Mouse (Mus musculus): ENCODE measurements around the gene Mtus2. TPM values are rescaled to one million over a fixed set of nuclear protein-coding genes. Genes with fewer than 3 reads are reported as not detected.

Mtus2 gene
- polyA plus RNA-seq, 1 experiment from 2014 or later: 2.8 TPM

DNA sequence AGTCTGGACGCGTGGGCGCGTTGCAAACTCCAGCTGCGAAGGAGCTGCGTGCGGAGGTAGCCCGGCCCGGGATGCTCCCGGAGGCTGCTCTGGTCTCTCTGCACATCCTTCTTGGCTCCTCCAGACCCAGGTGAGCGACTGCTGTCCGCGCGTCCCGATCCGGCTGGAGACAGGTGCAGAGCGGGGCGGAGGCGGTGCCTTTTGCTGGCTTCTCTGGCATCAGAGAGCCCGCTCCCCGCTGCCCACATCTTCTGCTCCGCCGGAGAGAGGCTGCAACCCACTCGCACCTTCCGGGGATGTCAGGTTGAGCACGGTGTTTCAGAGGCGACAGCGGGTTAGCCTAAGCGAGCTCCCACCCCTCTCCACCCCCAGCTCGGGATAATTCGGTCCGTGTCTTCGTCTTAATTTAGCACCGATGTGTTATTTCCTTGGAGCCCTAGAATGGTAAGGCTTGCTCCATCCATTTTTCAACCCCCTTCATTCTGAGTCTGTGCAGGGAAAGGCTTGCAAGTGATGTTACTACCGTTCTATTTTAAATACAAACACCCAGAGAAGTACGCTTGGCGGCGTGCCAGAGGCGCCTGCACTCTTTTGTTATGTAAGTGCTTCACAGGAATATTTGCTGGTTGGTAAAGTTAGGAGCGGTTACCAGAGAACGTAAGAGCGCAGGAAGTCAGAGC is 612 bp downstream of the Mtus2 start:
- DNase-seq (ENCODE audit: low spot score): no peak

DNA sequence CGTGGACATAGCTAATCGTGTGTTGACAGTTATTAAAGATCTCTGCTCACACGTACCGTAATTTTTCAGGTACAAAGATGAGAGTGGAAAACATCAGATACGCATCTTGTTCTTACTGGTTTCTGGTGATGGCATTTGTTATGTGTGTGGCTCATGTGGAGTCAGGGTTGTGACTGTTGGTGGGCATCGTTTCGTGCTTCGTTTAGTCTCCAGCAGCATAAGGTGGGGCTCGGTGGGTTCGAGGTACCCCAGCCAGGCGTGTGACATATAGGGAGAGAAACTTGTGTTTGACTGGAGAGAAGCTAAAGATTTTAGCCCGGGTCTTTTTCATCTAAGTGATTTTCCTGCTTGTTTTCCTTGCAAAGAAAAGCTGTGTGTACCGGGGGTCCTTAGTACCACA is 1.4 kb downstream of the Mtus2 start:
- DNase-seq (ENCODE audit: low spot score): no peak

DNA sequence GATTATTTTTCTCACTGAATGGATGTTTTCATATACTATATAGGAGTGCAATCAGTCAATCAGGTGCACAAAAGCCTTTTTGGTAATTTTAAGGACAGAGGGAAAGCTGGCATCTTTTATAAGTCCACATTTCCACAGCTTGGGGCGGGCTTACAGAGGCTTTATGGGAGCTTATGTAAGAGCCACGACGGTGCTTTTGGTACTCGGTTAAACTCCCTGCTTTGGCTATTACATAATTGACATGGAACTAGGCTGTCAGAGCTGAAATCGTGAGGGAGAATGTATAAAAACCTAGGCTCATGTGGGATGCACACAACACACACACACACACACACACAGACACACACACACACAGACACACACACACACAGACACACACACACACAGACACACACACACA is 2.0 kb downstream of the Mtus2 start:
- no peak for DNase-seq (ENCODE audit: low spot score)

DNA sequence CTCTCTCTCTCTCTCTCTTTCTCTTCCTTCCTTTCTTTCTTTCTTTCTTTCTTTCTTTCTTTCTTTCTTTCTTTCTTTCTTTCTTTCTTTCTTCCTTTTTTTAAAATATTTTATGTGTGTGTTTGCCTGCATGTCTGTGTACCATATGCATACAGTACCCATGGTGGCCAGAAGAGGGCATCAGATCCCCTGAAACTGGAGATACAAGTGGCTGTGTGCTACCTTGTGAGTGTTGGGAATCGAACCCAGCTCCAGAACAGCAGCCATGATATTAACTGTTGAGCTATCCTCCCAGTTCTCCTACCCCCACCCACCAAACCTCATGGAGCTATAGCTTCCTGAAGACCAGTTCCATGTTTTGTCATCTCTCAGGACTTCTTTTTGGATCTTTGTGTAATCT is 3.7 kb downstream of the Mtus2 start:
- DNase-seq (ENCODE audit: low spot score): no peak

DNA sequence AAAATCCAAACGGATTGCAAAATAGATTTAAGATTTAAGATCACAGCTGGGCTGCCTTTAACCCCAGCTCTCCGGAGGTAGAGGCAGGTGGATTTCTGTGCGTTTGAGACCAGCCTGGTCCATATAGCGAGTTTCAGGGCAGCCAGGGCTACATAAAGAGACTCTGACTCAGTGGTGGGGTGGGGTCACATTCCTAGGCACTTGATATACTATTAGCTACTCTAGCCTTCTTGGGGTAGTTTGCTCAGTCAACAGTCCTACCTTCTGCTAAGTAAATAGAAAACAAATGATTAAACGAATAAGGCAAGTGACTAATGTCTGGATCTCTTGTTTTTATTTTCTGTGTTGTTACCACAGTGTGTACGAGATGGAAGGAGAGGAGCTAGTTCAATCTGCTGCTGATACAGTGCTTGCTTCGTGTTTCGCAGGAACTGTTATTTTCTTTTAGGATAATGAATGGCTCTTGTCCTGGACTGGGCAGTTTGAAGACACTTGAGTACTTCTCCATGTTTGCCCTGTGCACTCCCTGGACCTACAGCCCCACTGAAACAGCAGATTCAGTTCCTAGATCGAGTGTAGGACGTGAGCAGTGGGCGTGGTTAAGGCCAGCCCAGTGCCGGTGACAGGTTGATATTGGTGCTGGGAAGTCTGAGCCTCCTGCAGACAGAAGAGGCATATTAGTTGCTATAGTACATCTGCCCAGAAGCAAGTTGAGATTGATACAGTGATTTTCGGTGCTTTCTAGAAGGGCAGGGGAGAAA is 6.9 kb downstream of the Mtus2 start:
- DNase-seq (ENCODE audit: low spot score): no peak

DNA sequence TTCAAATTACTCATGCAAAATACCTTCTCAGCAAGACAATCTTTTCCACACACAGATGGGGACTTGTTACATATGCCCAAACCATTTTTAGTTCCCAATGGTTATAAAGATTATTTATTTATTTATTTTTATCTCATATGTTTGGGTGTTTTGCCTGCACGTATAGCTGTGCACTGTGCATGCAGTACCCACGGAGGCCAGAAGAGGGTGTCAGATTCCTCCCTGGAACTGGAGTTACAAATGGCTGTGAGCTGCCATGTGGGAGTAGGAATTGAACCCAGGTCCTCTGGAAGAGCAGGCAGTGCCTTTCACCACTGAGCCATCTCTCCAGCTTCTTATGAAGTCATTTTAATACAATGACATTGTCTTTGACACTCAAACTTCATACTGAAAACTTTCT is 7.7 kb downstream of the Mtus2 start:
- peak; percentile 4 for DNase-seq (ENCODE audit: low spot score)

DNA sequence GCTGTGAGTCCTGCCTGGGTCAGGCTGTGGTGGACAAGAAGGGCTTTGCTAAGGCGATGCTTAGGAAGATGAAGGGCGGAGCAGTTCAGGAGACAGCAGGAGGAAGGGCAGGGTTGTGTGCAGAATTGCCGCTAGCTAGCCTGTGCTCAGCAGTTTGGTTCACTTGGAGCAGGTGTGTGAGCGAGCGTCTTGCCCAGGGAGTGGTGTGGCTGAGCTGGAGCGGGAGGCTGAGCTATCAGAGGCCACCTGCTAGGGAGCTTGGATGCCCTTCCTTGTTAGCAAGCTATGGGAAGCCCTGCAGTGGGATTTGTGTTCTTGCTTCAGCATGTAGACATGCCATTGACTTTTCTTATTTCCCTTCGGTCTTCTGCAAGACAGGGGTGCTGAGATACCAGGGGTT is 9.5 kb downstream of the Mtus2 start:
- no peak for DNase-seq (ENCODE audit: low spot score)

DNA sequence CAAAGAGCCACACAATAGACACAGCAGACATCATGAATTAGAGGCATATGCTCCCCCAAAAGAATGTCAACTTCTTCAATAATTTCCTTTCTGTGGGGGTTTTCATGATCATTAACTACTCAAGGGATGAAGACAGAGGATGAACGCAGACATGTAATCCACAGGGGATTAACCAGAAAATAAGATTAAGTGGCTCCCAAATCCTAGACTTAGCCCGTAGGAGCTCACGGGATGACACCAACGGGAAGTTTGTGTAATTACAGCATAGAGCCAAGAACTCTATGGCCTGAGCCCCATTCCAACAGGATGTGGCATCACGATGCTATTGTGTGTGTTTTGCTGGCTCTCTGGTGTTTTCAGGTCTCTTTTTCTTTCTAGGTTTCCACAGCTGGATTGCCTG is 12.4 kb downstream of the Mtus2 start:
- no peak for DNase-seq (ENCODE audit: low spot score)

DNA sequence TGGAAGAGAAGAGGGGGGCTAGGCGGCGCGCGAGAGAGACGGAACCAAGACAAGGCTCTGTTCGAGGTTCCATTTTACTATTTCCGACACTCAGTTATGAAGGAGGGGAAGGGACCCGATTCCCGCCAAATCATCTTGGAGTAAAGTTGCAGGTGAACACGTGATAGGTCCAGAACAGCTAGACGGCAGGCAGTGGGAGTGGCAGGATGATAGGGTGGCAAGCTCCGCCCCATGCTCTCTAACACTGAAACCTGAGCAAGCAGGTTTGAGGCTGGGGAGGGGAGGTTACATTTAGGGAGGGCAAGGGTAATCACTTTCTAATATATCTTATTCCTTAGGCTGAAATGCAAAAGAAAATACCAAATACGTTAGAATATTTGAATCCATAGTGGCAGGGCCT is 18.9 kb downstream of the Mtus2 start:
- no peak for DNase-seq (ENCODE audit: low spot score)

DNA sequence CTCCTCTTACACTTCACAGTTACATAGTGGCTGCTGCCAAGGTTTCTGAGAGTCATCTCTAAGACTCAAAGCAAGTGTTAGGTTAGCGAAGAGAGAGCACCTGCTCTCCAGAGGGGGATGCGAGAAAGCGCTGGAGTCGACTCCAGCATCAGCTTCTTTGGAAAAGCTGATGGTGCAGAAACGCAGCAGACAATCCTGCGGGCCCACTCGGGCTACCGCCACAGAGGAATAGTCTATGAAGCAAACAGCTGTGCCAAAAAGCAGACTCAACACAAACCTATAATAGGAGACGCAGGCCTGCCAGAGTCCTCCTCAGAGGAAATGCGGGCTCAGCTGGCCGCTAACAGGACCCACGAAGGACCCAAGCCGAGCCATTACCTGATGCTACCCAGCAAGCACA is 23.5 kb downstream of the Mtus2 start:
- DNase-seq (ENCODE audit: low spot score): no peak

DNA sequence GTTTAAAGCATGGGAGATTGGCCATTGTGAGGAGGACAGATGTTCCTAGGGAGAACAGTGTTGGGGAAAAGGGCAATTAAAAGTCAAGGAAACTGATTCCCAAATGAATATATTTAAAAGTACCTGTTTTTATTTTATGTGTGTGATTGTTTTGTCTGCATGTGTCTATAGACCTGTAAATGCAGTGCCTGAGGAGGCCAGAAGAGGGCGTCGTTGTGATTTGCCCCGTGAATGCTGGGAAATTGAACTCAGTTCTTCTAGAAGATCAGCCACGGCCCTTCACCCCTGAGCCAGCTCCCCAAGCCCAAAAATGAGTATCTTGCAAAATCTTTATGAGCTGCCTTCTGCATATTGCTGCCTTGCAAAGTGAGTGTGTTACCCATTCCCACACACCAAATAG is 33.2 kb downstream of the Mtus2 start:
- DNase-seq (ENCODE audit: low spot score): no peak

DNA sequence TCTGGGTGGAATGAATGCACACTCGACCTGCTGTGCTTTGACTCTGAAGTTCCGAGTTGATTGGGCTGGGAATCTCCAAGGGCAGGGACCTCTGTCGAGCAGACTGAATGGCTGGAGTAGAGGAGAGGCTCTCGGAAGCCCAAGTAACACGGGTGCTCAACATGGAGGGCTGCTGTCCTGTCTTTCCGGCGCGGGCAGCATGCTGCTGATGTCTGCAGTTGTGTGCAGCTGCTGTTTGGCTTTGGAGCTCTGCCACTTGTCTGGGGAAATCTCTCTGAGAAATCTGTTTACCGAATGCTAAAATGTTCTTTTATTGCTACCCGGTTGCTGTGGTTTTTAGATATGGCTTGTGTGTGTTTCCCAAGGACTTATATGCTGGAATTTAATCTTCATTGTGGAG is 33.7 kb downstream of the Mtus2 start:
- no peak for DNase-seq (ENCODE audit: low spot score)

DNA sequence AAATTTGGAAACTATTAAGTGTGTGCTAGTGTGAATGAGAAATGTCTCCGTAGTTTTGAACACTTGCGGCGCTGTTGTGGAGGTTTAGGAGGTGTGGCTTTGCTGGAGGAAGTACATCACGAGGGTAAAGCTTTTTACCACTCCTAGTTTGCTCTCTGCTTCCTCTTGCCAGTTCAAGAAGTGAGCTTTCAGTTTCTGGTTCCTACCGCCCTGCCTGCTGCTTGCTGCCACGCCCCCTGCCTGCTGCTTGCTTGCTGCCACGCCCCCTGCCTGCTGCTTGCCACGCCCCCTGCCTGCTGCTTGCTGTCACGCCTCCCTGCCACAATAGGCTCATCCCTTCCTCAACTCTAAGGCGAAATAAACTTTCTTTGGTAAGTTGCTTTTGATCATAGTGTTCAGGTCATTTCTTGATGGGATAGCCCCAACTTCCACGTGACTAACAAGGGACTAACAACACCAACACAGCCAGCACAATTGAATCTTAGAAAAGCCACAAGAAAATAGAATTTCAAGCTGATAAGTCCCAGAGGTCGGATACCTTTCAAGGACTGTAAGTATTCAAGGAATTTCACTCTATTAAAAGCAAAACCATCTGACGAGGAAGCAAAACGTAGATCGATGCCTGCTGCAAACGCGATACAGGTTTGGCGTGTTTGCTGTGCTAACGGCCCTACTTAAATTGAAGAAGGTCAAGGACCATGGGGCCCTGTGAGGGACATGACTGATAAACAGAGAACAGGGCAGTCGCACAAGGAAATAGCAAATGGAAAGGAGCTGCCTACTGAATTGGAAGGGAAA is 35.7 kb downstream of the Mtus2 start:
- DNase-seq (ENCODE audit: low spot score): peak; percentile 10

DNA sequence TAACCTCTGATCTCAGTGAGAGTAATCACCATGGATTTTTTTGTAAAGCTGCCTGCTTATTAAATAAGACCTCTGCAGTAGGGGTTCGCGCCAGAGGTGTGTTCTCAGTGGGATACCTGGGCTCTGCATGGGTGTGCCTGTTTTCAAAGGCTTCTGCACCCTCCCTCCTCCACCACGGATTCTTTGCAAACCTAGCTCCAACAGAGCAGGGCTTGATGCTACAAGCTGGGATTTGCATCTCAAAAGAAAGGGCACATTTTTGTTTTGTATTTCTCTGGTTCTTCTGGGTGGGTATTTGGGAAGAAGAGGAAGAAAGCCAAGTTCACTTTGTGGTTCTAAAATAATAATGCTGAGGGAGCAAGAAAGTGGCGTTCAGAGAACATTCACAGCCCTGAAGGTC is 48.1 kb downstream of the Mtus2 start:
- DNase-seq (ENCODE audit: low spot score): no peak

DNA sequence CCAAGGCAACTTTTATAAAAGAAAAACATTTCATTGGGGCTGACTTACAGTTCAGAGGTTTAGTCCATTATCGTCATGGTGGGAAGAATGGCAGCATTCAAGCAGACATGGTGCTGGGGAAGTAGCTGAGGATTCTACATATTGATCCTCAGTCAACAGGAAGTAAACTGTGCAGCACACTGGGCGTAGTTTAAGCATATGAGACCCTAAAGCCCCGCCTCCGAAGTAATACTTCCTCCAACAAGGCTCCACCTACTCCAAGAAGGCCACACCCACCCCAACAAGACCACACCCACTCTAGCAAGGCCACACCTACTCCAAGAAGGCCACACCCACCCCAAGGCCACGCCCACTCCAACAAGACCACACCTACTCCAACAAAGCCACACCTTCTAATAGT is 55.0 kb downstream of the Mtus2 start:
- no peak for DNase-seq (ENCODE audit: low spot score)

DNA sequence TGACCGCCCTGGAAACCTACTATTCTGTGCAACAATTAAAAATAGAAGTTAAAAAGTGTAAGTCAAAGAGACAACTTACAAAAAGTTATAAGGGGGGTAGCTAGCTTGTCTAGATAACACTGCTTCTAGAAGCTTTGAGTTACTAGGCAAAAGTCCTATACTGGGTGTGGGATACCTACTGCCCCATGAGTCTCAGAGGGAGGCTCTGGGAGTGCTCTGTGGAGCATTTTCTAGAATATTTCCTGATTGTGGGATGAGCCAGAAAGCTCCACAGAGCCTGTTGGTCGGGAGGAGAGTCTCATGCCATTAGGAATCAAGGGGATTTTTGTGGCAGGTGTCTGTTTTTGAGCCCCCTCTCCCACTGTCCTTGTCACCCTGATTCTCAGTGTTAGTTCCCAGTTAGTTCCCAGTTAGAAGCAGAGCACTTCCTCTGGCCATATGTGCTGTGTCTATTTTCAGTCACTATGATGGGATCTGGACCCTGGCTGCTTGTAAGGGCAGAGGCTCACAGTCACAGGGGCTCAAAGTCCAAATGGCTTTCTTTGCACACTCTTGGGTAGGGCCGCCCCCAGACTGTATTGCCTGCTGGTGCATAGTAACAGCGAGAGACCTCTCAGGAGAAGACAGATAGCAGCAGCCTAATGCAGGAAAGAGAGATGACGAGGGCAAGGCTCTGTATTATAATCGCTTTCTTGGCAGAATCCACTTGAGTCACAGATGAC is 57.2 kb downstream of the Mtus2 start:
- DNase-seq (ENCODE audit: low spot score): no peak

DNA sequence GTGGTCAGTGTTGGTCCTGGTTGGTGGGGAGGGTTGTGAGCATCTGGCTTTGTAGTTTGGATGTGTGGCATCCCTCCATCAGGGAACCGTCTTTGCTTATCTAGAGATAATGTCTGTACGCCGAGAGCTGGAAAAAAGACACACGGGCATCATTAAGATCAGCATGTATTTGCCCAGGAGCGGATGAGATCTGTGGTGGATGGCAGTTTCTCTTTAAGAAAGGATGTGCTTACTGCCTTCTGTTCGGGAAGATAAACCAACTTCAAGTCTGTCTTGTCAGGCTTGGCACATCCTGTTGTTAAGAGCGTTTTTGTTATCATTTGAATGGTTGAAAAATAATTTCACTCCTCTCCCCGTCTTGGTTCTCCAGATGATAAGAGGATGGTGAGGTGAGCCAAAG is 58.3 kb downstream of the Mtus2 start:
- no peak for DNase-seq (ENCODE audit: low spot score)

DNA sequence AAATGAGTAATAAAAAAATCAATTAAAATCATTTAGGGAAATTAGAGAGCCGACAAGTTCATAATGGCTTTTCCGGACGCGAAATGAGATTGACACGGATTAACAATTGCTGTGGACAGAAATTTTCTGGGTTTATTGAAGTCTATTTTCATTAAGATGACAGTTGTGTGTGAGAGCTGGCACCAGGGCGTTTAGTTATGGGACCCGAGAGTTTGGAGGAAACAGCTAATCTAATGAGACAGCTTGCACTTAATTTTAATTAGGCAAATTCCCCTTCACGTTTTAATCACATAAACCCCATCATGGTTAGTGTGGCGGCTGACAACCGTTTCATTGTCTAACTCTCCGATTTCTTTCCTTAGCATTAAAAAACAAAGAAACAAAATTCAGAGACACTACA is 60.3 kb downstream of the Mtus2 start:
- no peak for DNase-seq (ENCODE audit: low spot score)

DNA sequence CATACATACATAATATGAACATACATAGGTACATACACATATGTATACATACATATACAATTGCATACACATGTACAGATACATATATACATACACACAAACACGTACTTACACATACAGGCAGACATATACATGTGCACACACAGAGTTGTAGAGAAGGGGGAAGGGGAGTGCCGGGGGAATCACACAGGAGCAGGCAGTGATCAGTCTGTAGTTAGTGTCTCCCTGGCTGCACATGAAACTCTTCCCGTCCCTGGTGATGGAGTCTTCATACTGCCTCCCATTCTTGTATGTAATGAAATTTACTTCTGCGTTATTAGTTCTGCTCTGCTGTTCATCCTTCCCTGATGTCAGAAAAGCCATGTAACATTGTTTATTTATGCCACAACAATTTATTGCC is 65.7 kb downstream of the Mtus2 start:
- DNase-seq (ENCODE audit: low spot score): no peak

DNA sequence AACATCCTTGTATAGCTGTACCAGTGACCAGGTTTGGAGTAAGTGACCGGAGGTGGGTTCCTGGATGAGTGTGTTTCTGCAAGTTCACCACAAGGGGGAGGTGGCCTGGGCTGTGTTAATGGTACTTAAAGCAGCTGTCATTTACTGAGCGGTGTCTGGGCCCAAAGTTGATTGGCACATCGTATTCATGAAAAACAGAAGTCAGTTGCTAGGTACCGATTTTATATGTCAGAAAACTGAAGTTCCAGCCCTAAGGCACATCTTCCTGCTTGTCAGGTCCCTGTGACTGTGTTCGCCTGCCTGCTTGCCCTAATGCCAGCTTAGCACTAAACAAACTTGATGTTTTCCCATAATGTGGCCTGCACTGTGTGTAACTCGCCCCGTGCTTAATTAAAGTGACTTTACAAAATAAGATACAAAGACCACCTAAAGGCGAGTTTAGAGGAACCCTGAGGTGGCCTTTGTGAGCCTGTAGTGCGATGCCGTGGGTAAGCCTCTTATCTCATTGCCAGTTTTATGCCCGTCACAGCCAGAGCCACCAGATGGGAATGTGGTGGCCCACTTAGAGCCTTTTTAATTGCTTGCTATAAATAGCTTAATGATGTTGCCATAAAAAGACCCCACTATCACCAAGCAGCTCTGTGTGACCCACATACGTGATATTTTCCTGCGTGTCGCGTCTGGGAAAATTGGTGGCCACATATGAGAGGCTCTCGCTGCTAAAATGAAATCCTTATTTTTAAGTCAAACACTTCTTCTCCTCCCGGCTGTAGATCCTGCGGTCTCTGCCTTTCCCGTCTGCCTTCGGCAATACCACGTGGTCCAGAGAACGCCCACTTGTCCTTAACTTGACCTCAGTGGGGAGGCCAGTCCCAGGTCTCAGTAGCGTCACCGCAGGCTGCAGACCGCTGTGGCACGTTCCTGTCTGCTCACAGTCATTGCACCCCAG is 69.6 kb downstream of the Mtus2 start:
- DNase-seq (ENCODE audit: low spot score): no peak

DNA sequence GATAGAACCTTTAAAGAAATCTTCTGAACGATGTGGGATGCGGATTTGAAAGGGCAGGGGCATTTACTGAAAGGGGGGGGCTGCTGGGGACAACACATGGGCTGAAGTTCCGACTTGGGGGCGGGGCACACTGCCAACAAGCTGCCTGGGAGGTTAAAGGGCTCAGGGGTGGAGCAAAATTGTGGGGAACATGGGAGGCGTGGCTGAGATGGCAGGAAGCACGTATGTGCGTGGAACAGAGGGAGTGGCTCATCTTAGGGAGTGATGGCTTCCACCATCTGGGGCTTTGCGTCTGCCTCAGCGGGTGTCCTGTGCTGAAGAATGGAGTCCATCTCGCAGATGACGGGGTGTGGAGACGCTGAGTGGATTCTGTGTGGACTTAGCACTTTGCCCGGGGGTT is 70.9 kb downstream of the Mtus2 start:
- no peak for DNase-seq (ENCODE audit: low spot score)

Measured in thymus, postnatal 0 days (tissue).